Mouse (Mus musculus) liver, postnatal 0 days (tissue): ENCODE measurements at regions not wholly inside any gene's neighbourhood (a gene's known extent, or its start where the extent isn't known, plus 50 kb on each side); places are given as distances from the start of the nearest gene placed in this dataset.

Source experiments
- ATAC-seq: fragments of 200-750 bp; cut with Nextera tagmentation; 2 replicates; pipeline ENCODE4 v1.8.0; 2017; ENCODE audit warnings: mild to moderate bottlenecking, moderate library complexity
- DNase-seq: peaks from one replicate; pipeline ENCODE4 v3.0.0-alpha.2; 2016
- H3K27ac ChIP-seq: fragments of 300-500 bp; sonication (generic); 2 replicates; pipeline ENCODE4 v1.5.1; 2014; ENCODE audit warnings: antibody characterized with exemption, moderate library complexity, mild to moderate bottlenecking, low read depth
- H3K27me3 ChIP-seq: fragments of 300-500 bp; sonication (generic); 2 replicates; pipeline ENCODE4 v1.6.1; 2014; ENCODE audit warnings: low read length, control low read depth, mixed read lengths; ENCODE audit not compliant: insufficient read depth
- H3K36me3 ChIP-seq: fragments of 300-500 bp; sonication (generic); replicated peaks from 2 replicates; pipeline ENCODE4 v1.6.1; 2014; ENCODE audit warnings: mild to moderate bottlenecking, control low read depth, low read length, moderate library complexity, mixed read lengths; ENCODE audit not compliant: insufficient read depth
- H3K4me1 ChIP-seq: fragments of 300-500 bp; sonication (generic); 2 replicates; pipeline ENCODE4 v1.6.1; 2014; ENCODE audit warnings: antibody characterized with exemption, mild to moderate bottlenecking, control low read depth; ENCODE audit not compliant: insufficient read depth
- H3K4me2 ChIP-seq: fragments of 300-500 bp; sonication (generic); 2 replicates; pipeline ENCODE4 v1.6.1; 2014; ENCODE audit warnings: low read depth, mild to moderate bottlenecking, low read length, moderate library complexity, mixed read lengths
- H3K4me3 ChIP-seq: fragments of 300-500 bp; sonication (generic); 2 replicates; pipeline ENCODE4 v1.5.1; 2014; ENCODE audit warnings: low read depth, low read length
- H3K9ac ChIP-seq: fragments of 300-500 bp; sonication (generic); replicated peaks from 2 replicates; pipeline ENCODE4 v1.6.1; 2014; ENCODE audit warnings: mild to moderate bottlenecking, moderate library complexity
- H3K9me3 ChIP-seq: fragments of 300-500 bp; sonication (generic); 2 replicates; pipeline ENCODE4 v1.6.1; 2016; ENCODE audit warnings: mild to moderate bottlenecking, control low read depth, low read length, mixed read lengths
- CTCF ChIP-seq: sonication (generic); IDR thresholded peaks from 2 replicates; pipeline ENCODE4 v1.5.1; 2016; ENCODE audit warnings: antibody characterized with exemption, low read depth
- EP300 ChIP-seq: IDR thresholded peaks from 2 replicates; pipeline ENCODE4 v1.6.1; 2016; ENCODE audit warnings: antibody characterized with exemption, low read depth, mild to moderate bottlenecking
- WGBS: fragments of 180-500 bp; shearing (Covaris S2); extraction: QIAGEN DNeasy Blood & Tissue Kit; methylation state at CpG from one replicate; pipeline ENCODE4 v1.1.7; 2014; ENCODE audit not compliant: insufficient replicate concordance; 5-methylcytosine and 5-hydroxymethylcytosine counted together

DNA sequence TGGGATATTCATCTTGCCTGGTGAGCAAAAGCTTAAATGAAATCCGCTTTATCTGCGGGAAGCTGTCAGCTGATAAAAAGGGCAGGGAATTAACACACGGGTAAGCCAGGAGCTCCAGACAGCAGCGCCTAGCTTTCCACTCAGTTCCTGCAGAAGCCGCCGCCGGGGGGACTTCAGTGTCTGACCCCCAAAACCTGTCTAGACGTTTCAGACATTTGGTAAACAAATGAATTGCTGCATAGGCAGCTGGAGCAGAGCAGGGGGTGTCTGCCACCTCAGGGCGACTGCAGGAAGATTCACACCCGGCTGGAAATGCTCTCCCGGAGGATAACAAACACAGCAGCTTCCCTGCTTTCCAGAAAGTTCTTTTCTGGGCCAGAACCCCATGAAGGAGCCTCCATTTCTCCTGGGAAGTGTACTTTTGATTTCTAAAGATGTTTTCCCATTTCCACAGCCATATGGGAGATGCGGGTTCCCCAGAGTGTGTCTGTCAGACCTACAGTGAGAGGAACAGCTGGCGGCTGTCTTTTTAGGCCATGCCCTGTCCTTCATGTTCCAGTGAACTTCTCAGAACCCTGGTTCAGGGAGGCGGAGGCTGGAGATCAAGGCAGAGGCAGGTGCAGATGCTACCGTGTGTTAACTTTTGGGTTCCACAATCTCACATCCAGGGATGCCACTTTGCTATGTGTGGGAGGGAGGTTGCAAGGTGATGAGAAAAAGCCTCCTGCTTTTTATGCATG, 58.7 kb upstream of the Pmepa1 start:
- DNase-seq (no peak), ATAC-seq (no peak)
- TF ChIP-seq CTCF (no peak), EP300 (no peak)
- no peaks in the 10 kb centered on the region for H3K36me3 ChIP-seq
- 0 out of 2 replicates have a peak, but pooled peaks cover 3% of the 10 kb centered on the region for H3K4me1 ChIP-seq
- H3K4me3 ChIP-seq = no peak overlapping the region
- H3K27ac ChIP-seq = no peak overlapping the region
- 39% methylated on average over 15 of the region's 15 CpGs for WGBS
- 0 out of 2 replicates have a peak, but pooled peaks cover 4% of the 10 kb centered on the region for H3K27me3 ChIP-seq
- H3K9me3 ChIP-seq = no peaks in the 10 kb centered on the region
- H3K9ac ChIP-seq = no peak overlapping the region
- H3K4me2 ChIP-seq = no peak overlapping the region

DNA sequence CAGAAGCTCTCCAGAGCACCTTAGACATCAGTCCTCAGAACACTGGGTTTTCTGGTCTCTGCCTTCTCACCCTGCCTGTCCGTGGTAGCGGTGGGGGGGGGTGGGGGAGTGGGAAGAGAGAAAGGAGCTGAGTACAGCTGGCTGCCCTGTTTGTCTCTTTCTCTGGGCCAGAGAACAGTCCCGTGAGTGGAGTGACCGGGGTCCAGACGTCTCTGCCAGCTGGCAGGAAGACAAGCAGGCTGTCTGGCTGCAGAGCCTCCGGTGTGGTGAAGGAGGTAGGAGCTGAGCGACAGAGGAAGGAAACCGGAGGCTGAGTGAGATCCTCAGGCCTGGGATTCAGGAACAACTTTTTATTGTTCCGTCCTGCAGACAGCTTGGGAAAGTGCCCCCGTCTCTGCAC, 59.5 kb upstream of the Pmepa1 start:
- TF ChIP-seq EP300 = no peak
- no peak for TF ChIP-seq CTCF
- no peaks in the 10 kb centered on the region for H3K9me3 ChIP-seq
- 0 out of 2 replicates have a peak, but pooled peaks cover 4% of the 10 kb centered on the region for H3K27me3 ChIP-seq
- H3K4me2 ChIP-seq = no peak overlapping the region
- ATAC-seq = no peak
- no peaks in the 10 kb centered on the region for H3K36me3 ChIP-seq
- DNase-seq = peak; percentile 35
- H3K27ac ChIP-seq = no peak overlapping the region
- 13% methylated on average over 10 of the region's 10 CpGs for WGBS
- H3K4me1 ChIP-seq = 0 out of 2 replicates have a peak, but pooled peaks cover 3% of the 10 kb centered on the region
- H3K9ac ChIP-seq = no peak overlapping the region
- no peak overlapping the region for H3K4me3 ChIP-seq

- DNase-seq (no peak), ATAC-seq (peak; percentile 51; the same call in 1 of the 2 replicates)
- Histone ChIP-seq H3K27ac (no peak overlapping the region), H3K9ac (no peak overlapping the region), H3K4me2 (no peak overlapping the region), H3K27me3 (0 out of 2 replicates have a peak, but pooled peaks cover 4% of the 10 kb centered on the region), H3K4me1 (0 out of 2 replicates have a peak, but pooled peaks cover 3% of the 10 kb centered on the region), H3K9me3 (no peaks in the 10 kb centered on the region), H3K4me3 (no peak overlapping the region), H3K36me3 (no peaks in the 10 kb centered on the region)
- no peak for TF ChIP-seq EP300
- no peak for TF ChIP-seq CTCF
- WGBS = 38% methylated on average over 5 of the region's 5 CpGs
Observed at GRCm38 (mm10) chr2:173337666-173338065, 61.3 kb upstream of the Pmepa1 start.

DNA sequence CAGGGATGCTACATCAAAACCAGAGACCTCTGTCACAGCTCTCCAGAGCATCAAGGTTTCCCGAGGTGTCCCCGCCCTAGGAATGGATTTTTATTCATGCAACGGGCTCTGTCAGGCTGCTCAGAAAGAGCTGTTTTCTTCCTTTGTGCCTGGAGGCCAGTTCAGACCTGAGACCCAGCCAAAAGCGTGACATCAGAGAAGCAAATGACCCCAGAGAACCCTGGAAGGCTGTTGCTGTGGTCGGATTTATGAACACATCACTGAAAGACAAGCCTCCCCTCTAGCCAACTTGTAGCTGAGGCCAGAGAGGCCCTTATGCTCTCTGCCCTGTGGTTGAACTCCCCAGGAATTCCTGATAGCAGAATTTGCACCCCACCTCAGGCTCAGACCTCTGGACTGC, 62.3 kb upstream of the Pmepa1 start:
- Histone ChIP-seq H3K27ac (no peak overlapping the region), H3K4me1 (0 out of 2 replicates have a peak, but pooled peaks cover 3% of the 10 kb centered on the region)
- no peak for ATAC-seq

DNA sequence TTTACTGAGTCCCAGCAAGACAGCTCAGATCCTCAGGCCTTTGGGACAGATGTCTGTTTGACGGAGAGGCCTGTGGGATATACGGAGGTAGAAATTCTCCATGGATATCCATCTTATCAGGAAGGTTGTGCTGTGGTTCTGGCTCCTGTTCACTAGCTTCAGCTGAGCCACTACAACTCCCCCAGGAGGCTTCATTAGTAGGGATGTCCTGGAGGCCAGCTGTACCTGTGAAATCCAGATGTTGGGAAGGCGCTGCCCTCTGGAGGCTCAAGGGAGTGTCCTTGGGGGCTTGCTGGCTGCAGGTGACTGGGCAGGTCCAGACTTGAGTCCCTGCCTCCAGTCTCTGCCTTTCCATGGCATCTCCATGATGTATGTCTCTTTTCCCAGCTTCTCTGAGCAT, 62.9 kb upstream of the Pmepa1 start:
- H3K9me3 ChIP-seq = peaks cover 2% of the 10 kb centered on the region
- H3K4me1 ChIP-seq = 0 out of 2 replicates have a peak, but pooled peaks cover 3% of the 10 kb centered on the region
- WGBS = 76% methylated on average over 3 of the region's 3 CpGs
- no peak overlapping the region for H3K27ac ChIP-seq
- no peak overlapping the region for H3K4me3 ChIP-seq
- no peak overlapping the region for H3K4me2 ChIP-seq
- DNase-seq (no peak), ATAC-seq (no peak)
- no peak overlapping the region for H3K9ac ChIP-seq
- H3K36me3 ChIP-seq = no peaks in the 10 kb centered on the region
- 0 out of 2 replicates have a peak, but pooled peaks cover 4% of the 10 kb centered on the region for H3K27me3 ChIP-seq
- no peak for TF ChIP-seq CTCF
- TF ChIP-seq EP300 = no peak

More for the DNA sequence above, 62.3 kb upstream of the Pmepa1 start:
- DNase-seq = no peak
- 63% methylated on average over 5 of the region's 5 CpGs for WGBS
- H3K36me3 ChIP-seq = no peaks in the 10 kb centered on the region
- H3K4me2 ChIP-seq = no peak overlapping the region
- TF ChIP-seq EP300 (no peak), CTCF (no peak)
- H3K4me3 ChIP-seq = no peak overlapping the region
- no peak overlapping the region for H3K9ac ChIP-seq
- H3K9me3 ChIP-seq = no peaks in the 10 kb centered on the region
- H3K27me3 ChIP-seq = 0 out of 2 replicates have a peak, but pooled peaks cover 4% of the 10 kb centered on the region

GRCm38 (mm10) chr2:173340044-173340601, 63.8 kb upstream of the Pmepa1 start:
- Histone ChIP-seq H3K4me1 (0 out of 2 replicates have a peak, but pooled peaks cover 3% of the 10 kb centered on the region), H3K4me3 (no peak overlapping the region), H3K27me3 (0 out of 2 replicates have a peak, but pooled peaks cover 4% of the 10 kb centered on the region), H3K9ac (no peak overlapping the region), H3K27ac (no peak overlapping the region), H3K36me3 (no peaks in the 10 kb centered on the region), H3K9me3 (peaks cover 4% of the 10 kb centered on the region), H3K4me2 (no peak overlapping the region)
- no peak for TF ChIP-seq CTCF
- no peak for TF ChIP-seq EP300
- ATAC-seq (no peak), DNase-seq (no peak)
- WGBS = 27% methylated on average over 26 of the region's 26 CpGs
